Mouse (Mus musculus): Measurements from ENCODE around the gene Gm49486. TPM values are rescaled to one million over a fixed set of nuclear protein-coding genes. Genes with fewer than 3 reads are reported as not detected.

The Gm49486 gene
- total RNA-seq, 2 experiments from 2014 or later = 0.94 to 0.98 TPM

GRCm38 (mm10) chr15:79306043-79306637, 76.9 kb downstream of the Gm49486 start:
- no peak for DNase-seq (ENCODE audit: extremely low spot score in 1 of 2, low spot score in 1 of 2)

Other genes with a start within 250 kb of the Gm49486 start
- gene H1f0, start 200.9 kb upstream of the Gm49486 start, total RNA-seq (2021) = 100 to 1,000 TPM; 101 to 108 TPM
- not detected for gene Galr3, start 187.5 kb upstream of the Gm49486 start, total RNA-seq (2021)
- gene Ankrd54, start 166.5 kb upstream of the Gm49486 start, total RNA-seq (2021) = 10 to 100 TPM; 17.2 to 17.3 TPM
- gene Eif3l, start 154.2 kb upstream of the Gm49486 start, total RNA-seq (2021) = 10 to 100 TPM; 71.9 to 74.9 TPM
- 10 to 100 TPM; 34.3 to 41.6 TPM for gene Micall1, start 120.5 kb upstream of the Gm49486 start, total RNA-seq (2021)
- gene Polr2f, start 88.4 kb upstream of the Gm49486 start, total RNA-seq (2021) = 100 to 1,000 TPM; 104 to 112 TPM
- 1 to 10 TPM; 9.1 to 9.6 TPM for gene 1700088E04Rik, start 88.1 kb upstream of the Gm49486 start, total RNA-seq (2021)
- gene Sox10, start 64.2 kb upstream of the Gm49486 start, total RNA-seq (2021) = 10 to 100 TPM; 38.5 to 41.2 TPM
- 10 to 100 TPM; 42.0 to 50.6 TPM for gene Pick1, start 218 bp upstream of the Gm49486 start, total RNA-seq (2021)
- gene Slc16a8, start 25.4 kb downstream of the Gm49486 start, total RNA-seq (2021) = not detected
- 1 to 10 TPM; 3.3 to 4.2 TPM for gene Baiap2l2, start 56.1 kb downstream of the Gm49486 start, total RNA-seq (2021)
- gene Pla2g6, start 99.0 kb downstream of the Gm49486 start, total RNA-seq (2021) = 10 to 100 TPM; 24.2 to 24.3 TPM
- 1 to 10 TPM in 1 of 2 experiments, under 1 TPM in 1; 0.61 to 1.0 TPM for gene Maff, start 117.2 kb downstream of the Gm49486 start, total RNA-seq (2021)
- gene Tmem184b, start 174.2 kb downstream of the Gm49486 start, total RNA-seq (2021) = 10 to 100 TPM; 54.2 to 55.4 TPM
- 100 to 1,000 TPM; 110 to 121 TPM for gene Csnk1e, start 226.2 kb downstream of the Gm49486 start, total RNA-seq (2021)